Mouse (Mus musculus) CH12.LX (cell line): ENCODE results near the gene Prnp.

Source experiments
- CTCF ChIP-seq, 2 experiments: IDR thresholded peaks in 1 of 2; conservative IDR thresholded peaks in 1 of 2; 2 replicates each; pipeline ENCODE4 v1.5.1; 2011 to 2012; ENCODE audit warnings: low read depth in 2 of 2, low read length in 2 of 2, improper control_type of control experiment in 1 of 2, inconsistent platforms in 1 of 2, mild to moderate bottlenecking in 1 of 2, moderate library complexity in 1 of 2
- E2F4 ChIP-seq: IDR thresholded peaks from 2 replicates; pipeline ENCODE4 v1.6.1; 2011; ENCODE audit warnings: low read depth, low read length, improper control_type of control experiment; ENCODE audit not compliant: insufficient replicate concordance
- EP300 ChIP-seq: IDR thresholded peaks from 2 replicates; pipeline ENCODE4 v1.6.1; 2011; ENCODE audit warnings: low read length, improper control_type of control experiment
- MAFK ChIP-seq: IDR thresholded peaks from 2 replicates; pipeline ENCODE4 v1.6.1; 2011; ENCODE audit warnings: low read length, improper control_type of control experiment; ENCODE audit not compliant: insufficient replicate concordance
- POLR2A ChIP-seq: IDR thresholded peaks from 2 replicates; pipeline ENCODE4 v1.6.1; 2011; ENCODE audit warnings: low read depth, mild to moderate bottlenecking, improper control_type of control experiment, low read length
- UBTF ChIP-seq: IDR thresholded peaks from 2 replicates; pipeline ENCODE4 v1.6.1; 2012; ENCODE audit warnings: low read depth, mild to moderate bottlenecking, inconsistent platforms, low read length, improper control_type of control experiment, moderate library complexity

DNA sequence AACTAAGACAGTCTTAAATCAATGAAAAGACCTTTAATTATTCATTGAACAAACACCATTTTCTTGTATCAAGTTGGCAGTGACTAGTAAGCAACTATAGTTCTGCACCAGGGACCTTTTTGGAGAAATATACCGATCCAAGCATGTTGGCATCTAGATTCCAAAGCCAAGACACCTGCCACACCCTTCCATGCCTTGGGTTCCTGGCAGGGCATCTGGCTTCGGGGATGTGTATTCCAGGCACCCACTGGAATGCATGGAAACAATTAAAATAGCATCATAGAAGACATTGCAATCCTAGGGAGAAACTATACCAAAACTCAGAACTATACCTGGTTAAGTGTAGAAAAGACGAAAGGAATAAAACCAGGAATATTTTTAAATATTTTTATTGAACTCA lies 3.5 kb upstream of the Prnp start:
- TF ChIP-seq POLR2A (no peak), E2F4 (no peak), UBTF (no peak), CTCF (conservative IDR thresholded peaks at IDR 0.05 in 1 of 2, IDR thresholded peaks at IDR 0.05 in 1 of 2; ENCODE audit: low read depth in 2 of 2, low read length in 2 of 2) (no peak), EP300 (no peak), MAFK (no peak)
